Mouse (Mus musculus) embryonic facial prominence, embryonic 12.5 days (tissue): ENCODE data around the gene Mettl24. TPM values are rescaled to one million over a fixed set of nuclear protein-coding genes. Genes with fewer than 3 reads are reported as not detected.

Experiments used
- ATAC-seq: fragments of 200-750 bp; cut with Nextera tagmentation; 2 replicates; pipeline ENCODE4 v1.8.0; 2017; ENCODE audit not compliant: insufficient number of reproducible peaks, insufficient read depth, low FRiP score, low TSS enrichment
- H3K27ac ChIP-seq: fragments of 300-500 bp; sonication (generic); 2 replicates; pipeline ENCODE4 v1.5.1; 2016; ENCODE audit warnings: mild to moderate bottlenecking
- H3K27me3 ChIP-seq: fragments of 300-500 bp; sonication (generic); 2 replicates; pipeline ENCODE4 v1.6.1; 2016; ENCODE audit warnings: mild to moderate bottlenecking, moderate library complexity
- H3K36me3 ChIP-seq: fragments of 300-500 bp; sonication (generic); 2 replicates; pipeline ENCODE4 v1.6.1; 2016; ENCODE audit warnings: mild to moderate bottlenecking
- H3K4me1 ChIP-seq: fragments of 300-500 bp; sonication (generic); 2 replicates; pipeline ENCODE4 v1.6.1; 2016
- H3K4me2 ChIP-seq: fragments of 300-500 bp; sonication (generic); replicated peaks from 2 replicates; pipeline ENCODE4 v1.6.1; 2016; ENCODE audit warnings: mild to moderate bottlenecking, moderate library complexity
- H3K4me3 ChIP-seq: fragments of 300-500 bp; sonication (generic); 2 replicates; pipeline ENCODE4 v1.5.1; 2016; ENCODE audit warnings: mild to moderate bottlenecking
- H3K9ac ChIP-seq: fragments of 300-500 bp; sonication (generic); 2 replicates; pipeline ENCODE4 v1.6.1; 2016; ENCODE audit warnings: mild to moderate bottlenecking, moderate library complexity
- H3K9me3 ChIP-seq: fragments of 300-500 bp; sonication (generic); 2 replicates; pipeline ENCODE4 v1.6.1; 2016; ENCODE audit warnings: mild to moderate bottlenecking, moderate library complexity
- WGBS: fragments of 180-500 bp; shearing (Covaris S2); methylation state at CpG from one replicate; pipeline ENCODE4 v1.1.7; 2016; 5-methylcytosine and 5-hydroxymethylcytosine counted together
- polyA plus RNA-seq: library from polyadenylated mRNA; unstranded; fragments of >200 nt; fragmentation: Nextera tagmentation; extraction: Ambion mirVana; gene quantifications from 2 replicates; pipeline ENCODE4 v1.2.1, GENCODE M21; 2016

The Mettl24 gene
- polyA plus RNA-seq, 1 experiment from 2014 or later: 0.96 TPM

DNA sequence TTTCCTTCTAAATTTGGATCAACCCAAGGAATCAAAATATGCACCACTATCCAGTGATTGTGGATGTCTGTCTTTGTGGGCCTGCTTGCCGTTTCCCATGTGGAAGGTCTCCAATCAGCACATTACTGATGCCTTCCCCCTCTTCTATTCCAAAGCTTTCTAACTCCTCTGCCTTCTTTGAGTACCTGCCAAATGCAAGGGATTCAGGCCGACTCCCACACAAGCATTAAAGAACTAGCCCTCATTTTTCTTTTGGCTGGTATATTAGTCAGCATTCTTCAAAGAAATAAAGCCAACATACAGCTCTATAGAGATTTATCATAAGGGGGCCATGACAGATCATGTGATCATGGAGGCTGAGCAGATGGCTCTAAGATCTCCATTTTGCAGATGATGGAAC, 31.4 kb upstream of the Mettl24 start:
- 70% methylated on average over 2 of the region's 2 CpGs for WGBS
- Histone ChIP-seq H3K4me1 (no peaks in the 10 kb centered on the region), H3K9ac (no peak overlapping the region), H3K27me3 (no peaks in the 10 kb centered on the region), H3K27ac (no peak overlapping the region), H3K36me3 (no peaks in the 10 kb centered on the region), H3K4me3 (no peak overlapping the region), H3K9me3 (no peaks in the 10 kb centered on the region), H3K4me2 (no peak overlapping the region)
- no peak for ATAC-seq

DNA sequence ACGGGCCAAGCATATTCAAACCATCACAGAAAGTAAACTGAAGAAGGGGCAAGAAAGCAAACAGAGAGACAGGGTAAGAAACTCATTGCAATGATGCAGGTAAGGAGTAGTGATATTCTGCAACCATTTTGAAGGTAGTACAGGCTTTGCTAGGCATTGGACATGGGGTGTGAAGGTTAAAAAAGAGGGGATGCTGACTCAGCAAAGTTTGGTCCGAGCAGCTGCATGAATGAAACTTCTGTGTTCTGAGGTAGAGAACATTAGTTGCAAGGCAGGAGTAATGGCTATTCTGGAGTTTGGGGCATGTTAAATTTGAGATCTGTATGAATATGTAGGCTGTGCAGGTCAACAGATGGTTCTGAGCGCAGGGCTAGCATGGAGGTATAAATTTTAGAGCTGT, 17.8 kb upstream of the Mettl24 start:
- H3K4me2 ChIP-seq: no peak overlapping the region
- H3K27ac ChIP-seq: no peak overlapping the region
- H3K27me3 ChIP-seq: no peaks in the 10 kb centered on the region
- H3K36me3 ChIP-seq: no peaks in the 10 kb centered on the region
- no peak overlapping the region for H3K4me3 ChIP-seq
- no peaks in the 10 kb centered on the region for H3K9me3 ChIP-seq
- H3K4me1 ChIP-seq: no peaks in the 10 kb centered on the region
- no peak overlapping the region for H3K9ac ChIP-seq
- WGBS: 82% methylated on average over 3 of the region's 3 CpGs
- no peak for ATAC-seq

DNA sequence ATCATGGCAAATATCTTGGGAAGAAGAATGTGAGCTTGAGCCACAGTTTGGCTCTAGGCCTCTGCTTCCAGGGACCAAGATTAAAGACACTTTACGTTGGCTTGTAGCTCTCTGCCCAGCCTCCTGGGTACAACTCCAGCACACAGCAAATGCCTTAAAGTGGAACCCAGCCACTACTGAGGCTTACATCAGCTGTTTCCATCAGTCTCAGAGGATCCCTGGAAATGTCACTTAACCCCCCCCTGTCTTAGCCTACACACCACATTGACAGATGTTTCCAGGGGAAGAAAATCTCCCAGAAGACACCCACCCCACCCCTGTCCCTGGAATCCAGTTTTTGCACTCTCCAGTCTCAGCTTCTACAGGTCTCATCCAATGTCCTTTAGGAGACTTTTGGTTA, 16.1 kb upstream of the Mettl24 start:
- 78% methylated on average over 1 of the region's 1 CpGs for WGBS
- H3K27me3 ChIP-seq: no peaks in the 10 kb centered on the region
- H3K9me3 ChIP-seq: no peaks in the 10 kb centered on the region
- H3K36me3 ChIP-seq: no peaks in the 10 kb centered on the region
- ATAC-seq: no peak
- no peak overlapping the region for H3K27ac ChIP-seq
- H3K4me3 ChIP-seq: no peak overlapping the region
- H3K4me1 ChIP-seq: no peaks in the 10 kb centered on the region
- H3K4me2 ChIP-seq: no peak overlapping the region
- no peak overlapping the region for H3K9ac ChIP-seq

DNA sequence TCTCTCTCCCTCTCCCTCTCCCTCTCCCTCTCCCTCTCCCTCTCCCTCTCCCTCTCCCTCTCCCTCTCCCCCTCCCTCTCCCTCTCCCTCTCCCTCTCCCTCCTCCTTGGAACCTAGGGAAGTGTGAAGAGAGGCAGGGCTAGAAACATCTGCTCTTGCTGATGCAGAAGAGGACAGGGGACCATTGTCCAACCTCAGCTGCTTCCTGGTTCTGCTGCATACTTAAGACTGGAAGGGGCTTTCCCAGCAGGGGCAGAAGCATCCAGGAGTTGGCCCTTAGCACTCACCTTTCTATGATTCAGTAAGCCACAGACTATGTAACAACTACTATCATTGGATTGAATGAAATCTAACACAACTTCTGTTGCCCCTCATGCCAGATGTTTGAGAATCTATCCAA, 14.4 kb upstream of the Mettl24 start:
- Histone ChIP-seq H3K36me3 (no peaks in the 10 kb centered on the region), H3K4me1 (no peaks in the 10 kb centered on the region), H3K9me3 (no peaks in the 10 kb centered on the region), H3K27me3 (no peaks in the 10 kb centered on the region), H3K9ac (no peak overlapping the region), H3K4me3 (no peak overlapping the region), H3K4me2 (no peak overlapping the region), H3K27ac (no peak overlapping the region)
- no peak for ATAC-seq

DNA sequence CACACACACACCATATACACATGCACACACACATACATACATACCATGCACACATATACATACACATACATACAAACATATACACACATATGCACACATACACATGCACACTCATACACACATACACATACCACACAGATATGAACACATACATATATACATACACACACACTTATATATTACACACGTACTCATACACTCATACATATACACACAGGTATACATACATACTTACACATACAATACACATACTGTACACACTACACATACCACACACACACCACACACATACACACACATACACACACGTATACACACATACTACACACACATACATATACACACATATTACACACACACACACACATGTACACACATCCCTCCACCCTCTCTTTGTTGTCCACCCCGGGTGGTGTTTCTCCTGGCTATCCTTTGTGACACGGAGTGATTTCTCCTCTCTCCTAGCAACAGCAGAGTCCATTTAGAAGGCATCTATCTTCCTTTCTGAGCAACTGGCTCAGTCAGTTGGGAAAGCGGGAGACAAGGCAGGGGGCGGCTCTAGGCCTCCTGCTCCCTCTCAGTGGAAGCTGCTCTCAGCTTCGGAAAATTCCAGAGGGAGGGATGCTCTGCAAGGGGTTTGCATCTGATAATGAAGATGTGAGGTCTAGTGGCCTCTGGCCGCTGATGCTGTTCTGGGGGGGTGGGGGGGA, 10.3 kb upstream of the Mettl24 start:
- Histone ChIP-seq H3K27ac (no peak overlapping the region), H3K9ac (peak overlapping the region; percentile 4; the same call in 1 of the 2 replicates), H3K27me3 (no peaks in the 10 kb centered on the region), H3K4me2 (no peak overlapping the region), H3K36me3 (no peaks in the 10 kb centered on the region), H3K4me3 (no peak overlapping the region), H3K9me3 (no peaks in the 10 kb centered on the region), H3K4me1 (no peaks in the 10 kb centered on the region)
- WGBS: 62% methylated on average over 8 of the region's 8 CpGs
- ATAC-seq: 0 out of 2 replicates have a peak, but pooled peaks have one; percentile 56

DNA sequence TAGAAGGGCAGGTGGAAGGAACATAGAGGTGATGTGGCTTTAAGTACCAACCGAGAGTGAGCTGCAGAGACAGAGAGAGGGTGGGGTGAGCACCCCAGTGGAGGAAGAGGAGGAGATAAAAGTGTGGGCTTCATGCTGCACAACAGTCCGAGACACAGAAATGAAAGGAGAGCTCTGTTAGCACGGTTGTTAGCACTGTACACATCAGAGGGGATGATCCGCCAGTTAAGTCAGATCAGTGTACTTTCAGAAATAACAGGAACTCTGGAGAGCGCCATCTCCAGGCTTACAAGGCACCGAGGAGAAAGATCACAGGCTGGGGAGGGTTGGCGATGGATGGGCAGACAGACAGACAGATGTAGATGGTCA, 9.8 kb upstream of the Mettl24 start:
- H3K4me2 ChIP-seq: no peak overlapping the region
- H3K36me3 ChIP-seq: no peaks in the 10 kb centered on the region
- H3K27me3 ChIP-seq: no peaks in the 10 kb centered on the region
- no peak overlapping the region for H3K4me3 ChIP-seq
- H3K27ac ChIP-seq: no peak overlapping the region
- no peak for ATAC-seq
- H3K9ac ChIP-seq: no peak overlapping the region
- WGBS: 58% methylated on average over 7 of the region's 7 CpGs
- no peaks in the 10 kb centered on the region for H3K4me1 ChIP-seq
- H3K9me3 ChIP-seq: no peaks in the 10 kb centered on the region

DNA sequence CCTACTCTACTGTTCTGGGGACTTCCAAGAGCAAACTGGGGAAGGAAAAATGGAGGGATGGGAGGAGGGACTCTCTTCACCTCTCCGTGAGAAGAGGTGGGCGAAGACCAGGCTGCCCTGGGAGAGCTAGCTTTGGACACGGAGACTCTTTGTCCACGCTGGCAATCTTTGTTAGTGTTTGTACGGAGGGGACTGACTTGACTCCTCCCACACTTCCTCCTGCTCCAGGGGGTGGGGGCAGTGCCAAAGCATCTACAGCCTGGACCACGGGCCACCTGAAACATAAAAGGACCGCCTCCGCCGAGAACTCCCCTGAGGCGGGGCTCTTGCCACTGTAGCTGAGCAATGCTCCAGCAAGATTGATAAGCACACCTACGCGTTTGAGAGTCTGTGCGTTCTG, 8.9 kb upstream of the Mettl24 start:
- Histone ChIP-seq H3K36me3 (no peaks in the 10 kb centered on the region), H3K27ac (no peak overlapping the region), H3K27me3 (no peaks in the 10 kb centered on the region), H3K4me1 (no peaks in the 10 kb centered on the region), H3K9ac (0 out of 2 replicates have a peak overlapping the region, but pooled peaks have one; percentile 8), H3K4me2 (peak overlapping the region; percentile 52), H3K9me3 (no peaks in the 10 kb centered on the region), H3K4me3 (peak overlapping the region; percentile 22)
- 4% methylated on average over 13 of the region's 13 CpGs for WGBS
- ATAC-seq: no peak

DNA sequence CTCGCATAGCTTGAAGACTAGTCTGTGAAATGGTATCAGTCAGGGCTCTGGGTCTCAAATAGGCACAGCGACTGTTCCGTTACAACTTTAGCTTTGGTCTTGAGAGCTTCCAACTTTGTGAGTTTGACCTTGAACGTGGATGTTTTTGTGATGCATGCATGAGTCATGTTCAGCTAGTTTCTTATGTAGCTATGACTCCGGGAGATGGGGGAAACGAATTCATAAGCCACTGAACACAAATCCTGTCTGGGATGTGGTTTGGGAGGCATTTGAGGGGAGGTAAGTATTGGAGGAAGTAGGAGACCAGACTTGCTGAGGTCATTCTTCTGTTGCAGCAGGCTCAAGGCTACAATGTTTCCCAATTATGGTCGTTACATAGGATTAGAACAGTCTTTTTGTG, 7.2 kb upstream of the Mettl24 start:
- no peak overlapping the region for H3K4me3 ChIP-seq
- H3K4me1 ChIP-seq: no peaks in the 10 kb centered on the region
- 83% methylated on average over 7 of the region's 7 CpGs for WGBS
- H3K36me3 ChIP-seq: no peaks in the 10 kb centered on the region
- no peak overlapping the region for H3K9ac ChIP-seq
- H3K27ac ChIP-seq: no peak overlapping the region
- no peak overlapping the region for H3K4me2 ChIP-seq
- no peak for ATAC-seq
- no peaks in the 10 kb centered on the region for H3K27me3 ChIP-seq
- no peaks in the 10 kb centered on the region for H3K9me3 ChIP-seq

DNA sequence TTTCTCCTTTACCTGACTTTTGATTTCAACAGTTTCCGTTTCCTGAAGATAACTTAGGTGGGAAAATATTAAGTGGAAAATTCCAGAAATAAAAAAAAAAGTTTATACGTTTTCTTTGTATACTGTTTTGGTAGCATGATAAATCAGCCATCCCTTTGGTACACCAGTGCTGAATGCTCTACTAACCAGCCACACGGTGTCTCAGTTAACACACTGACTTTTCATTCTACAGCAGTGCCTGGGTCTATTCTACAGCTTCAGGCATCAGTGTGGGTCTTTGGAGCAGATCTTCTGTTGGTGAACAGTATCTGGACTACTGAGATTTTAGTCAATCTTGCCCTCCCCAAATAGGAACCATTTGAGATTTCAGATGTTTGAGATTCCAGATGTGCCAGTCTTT, 4.6 kb upstream of the Mettl24 start:
- Histone ChIP-seq H3K4me2 (no peak overlapping the region), H3K9ac (no peak overlapping the region), H3K4me1 (0 out of 2 replicates have a peak, but pooled peaks cover 6% of the 10 kb centered on the region), H3K9me3 (no peaks in the 10 kb centered on the region), H3K27me3 (no peaks in the 10 kb centered on the region), H3K27ac (no peak overlapping the region), H3K36me3 (no peaks in the 10 kb centered on the region), H3K4me3 (no peak overlapping the region)
- no peak for ATAC-seq
- 79% methylated on average over 3 of the region's 3 CpGs for WGBS

DNA sequence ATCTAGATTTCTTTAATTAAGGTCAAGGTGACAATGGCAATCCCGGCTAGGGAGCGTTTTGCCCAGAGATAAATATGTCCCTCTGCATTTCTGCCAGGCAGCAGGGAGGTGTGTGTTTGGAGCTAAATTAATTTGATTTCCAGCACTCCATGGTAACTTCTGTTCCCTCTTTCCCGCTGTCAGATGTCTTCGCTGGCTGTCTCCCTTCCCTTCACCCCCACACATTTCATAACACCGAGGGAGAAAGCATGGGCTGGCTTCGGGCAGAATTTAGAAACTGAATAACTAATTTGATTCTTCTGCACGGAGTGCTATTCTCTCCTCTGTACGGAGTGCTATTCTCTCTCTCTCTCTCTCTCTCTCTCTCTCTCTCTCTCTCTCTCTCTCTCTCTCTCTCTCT, 612 bp upstream of the Mettl24 start:
- ATAC-seq: no peak

DNA sequence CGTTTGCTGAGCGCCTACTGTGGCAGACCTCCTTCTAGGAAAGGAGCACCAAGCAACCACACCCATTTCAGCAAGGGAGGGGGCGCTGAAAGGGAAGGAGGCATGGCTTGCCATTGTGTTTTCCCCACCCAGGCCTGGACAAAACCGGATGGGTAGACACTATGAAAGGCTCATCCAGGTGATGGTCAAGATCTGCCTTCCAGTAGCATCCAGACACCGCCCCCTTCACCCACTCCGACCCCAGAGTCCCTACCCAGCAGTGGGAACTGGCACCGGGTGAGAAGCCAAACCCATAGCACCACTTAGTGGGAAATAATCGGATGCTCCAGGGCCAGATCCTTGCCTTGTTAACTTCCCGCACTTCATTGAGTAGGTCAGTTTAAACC, 779 bp downstream of the Mettl24 start:
- no peak for ATAC-seq
- Histone ChIP-seq H3K27ac (no peak overlapping the region), H3K9ac (0 out of 2 replicates have a peak overlapping the region, but pooled peaks have one; percentile 67)

More for the DNA sequence above, 612 bp upstream of the Mettl24 start:
- Histone ChIP-seq H3K9ac (no peak overlapping the region), H3K27me3 (no peaks in the 10 kb centered on the region), H3K4me3 (no peak overlapping the region), H3K36me3 (no peaks in the 10 kb centered on the region), H3K9me3 (no peaks in the 10 kb centered on the region), H3K4me1 (peaks cover 10% of the 10 kb centered on the region), H3K4me2 (peak overlapping the region; percentile 99), H3K27ac (no peak overlapping the region)
- WGBS: 31% methylated on average over 8 of the region's 8 CpGs

DNA sequence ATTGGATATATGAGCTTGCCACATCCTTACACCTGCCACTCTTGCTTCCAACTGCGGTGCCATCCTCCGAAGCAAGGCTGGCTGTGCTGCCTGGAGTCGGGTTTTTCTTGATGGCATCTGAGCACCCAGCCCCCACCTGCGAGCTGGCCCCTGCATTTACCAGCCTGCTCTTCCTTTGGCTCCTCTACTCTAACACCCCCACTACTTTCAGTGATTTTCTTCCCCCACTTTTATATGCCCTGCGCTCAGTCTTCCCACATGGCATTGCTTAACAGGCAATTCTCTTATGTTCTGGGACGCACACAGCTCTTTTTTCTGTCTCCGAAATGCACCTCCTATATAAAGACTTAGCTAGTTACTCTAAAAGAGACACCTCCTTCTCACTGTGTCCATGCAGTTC, 1.2 kb downstream of the Mettl24 start:
- Histone ChIP-seq H3K36me3 (no peaks in the 10 kb centered on the region), H3K9me3 (no peaks in the 10 kb centered on the region), H3K27ac (no peak overlapping the region), H3K9ac (no peak overlapping the region), H3K27me3 (no peaks in the 10 kb centered on the region), H3K4me3 (no peak overlapping the region), H3K4me2 (no peak overlapping the region), H3K4me1 (peaks cover 10% of the 10 kb centered on the region)
- no peak for ATAC-seq
- WGBS: 86% methylated on average over 7 of the region's 7 CpGs

More for the DNA sequence above, 779 bp downstream of the Mettl24 start:
- Histone ChIP-seq H3K9me3 (no peaks in the 10 kb centered on the region), H3K4me1 (peaks cover 10% of the 10 kb centered on the region), H3K27me3 (no peaks in the 10 kb centered on the region), H3K4me3 (peak overlapping the region; percentile 60), H3K4me2 (peak overlapping the region; percentile 99), H3K36me3 (no peaks in the 10 kb centered on the region)
- WGBS: 53% methylated on average over 9 of the region's 9 CpGs
